Mouse (Mus musculus) natural killer cell, adult 2 months (primary cell): ENCODE measurements around the gene Amotl2.

Experiments
- DNase-seq, 2 experiments: peaks; one replicate each; pipeline ENCODE4 v3.0.0; 2022; ENCODE audit warnings: low spot score in 2 of 2

Amotl2 gene

DNA sequence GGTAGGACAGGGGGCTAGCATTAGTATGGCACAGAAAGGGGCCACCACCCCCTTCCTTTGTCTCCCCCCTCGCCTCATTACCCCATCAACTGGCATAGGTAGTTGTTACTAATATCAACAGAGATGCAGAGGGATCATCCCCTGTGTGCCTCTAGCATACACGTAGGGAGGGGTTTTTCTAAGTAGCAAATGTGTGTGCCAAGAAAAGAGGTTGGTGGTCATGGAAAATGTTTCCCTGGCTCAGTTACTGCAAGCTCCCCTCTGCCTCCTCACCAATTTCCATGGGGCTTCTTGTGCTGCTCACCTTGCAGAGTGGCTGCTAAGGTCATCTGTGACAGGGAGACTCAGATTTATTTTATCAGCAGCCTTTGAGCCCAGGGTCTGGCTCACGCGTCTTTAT lies 2.6 kb downstream of the Amotl2 start:
- no peak for DNase-seq

GRCm38 (mm10) chr9:102719936-102720566 lies 3.6 kb downstream of the Amotl2 start:
- DNase-seq = no peak

GRCm38 (mm10) chr9:102720567-102721167 lies 4.2 kb downstream of the Amotl2 start:
- no peak for DNase-seq

DNA sequence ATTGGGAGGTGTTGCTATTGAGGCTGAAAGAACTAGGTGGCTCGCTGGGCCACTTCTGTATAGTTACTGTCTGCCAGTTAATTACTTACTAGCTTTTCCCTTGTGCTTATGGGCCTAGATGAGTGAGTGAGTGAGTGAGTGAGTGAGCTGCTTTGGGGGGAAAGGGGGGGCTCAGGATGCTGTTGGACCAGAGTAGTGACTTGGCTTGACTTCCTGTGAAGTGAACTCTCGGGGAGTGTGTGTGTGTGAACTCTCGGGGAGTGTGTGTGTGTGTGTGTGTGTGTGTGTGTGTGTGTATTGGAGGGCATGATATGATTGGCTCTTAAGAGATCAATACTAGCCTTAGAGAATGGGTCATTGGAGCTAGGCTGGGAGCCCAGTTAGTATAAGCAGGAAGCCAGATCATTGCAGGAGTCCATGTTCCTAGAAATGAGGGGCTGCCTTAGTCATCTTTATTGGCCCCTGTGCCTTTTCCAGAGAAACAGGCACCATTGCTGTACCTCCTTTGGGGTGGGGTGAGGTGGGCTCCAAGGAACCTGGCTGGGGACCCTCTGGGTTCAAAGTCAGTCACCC lies 5.0 kb downstream of the Amotl2 start:
- no peak for DNase-seq

- DNase-seq = no peak
Observed at GRCm38 (mm10) chr9:102722071-102722561, 5.6 kb downstream of the Amotl2 start.

- no peak for DNase-seq
Observed at GRCm38 (mm10) chr9:102722750-102723149, 6.3 kb downstream of the Amotl2 start.

GRCm38 (mm10) chr9:102723241-102723709 lies 6.8 kb downstream of the Amotl2 start:
- no peak for DNase-seq

DNA sequence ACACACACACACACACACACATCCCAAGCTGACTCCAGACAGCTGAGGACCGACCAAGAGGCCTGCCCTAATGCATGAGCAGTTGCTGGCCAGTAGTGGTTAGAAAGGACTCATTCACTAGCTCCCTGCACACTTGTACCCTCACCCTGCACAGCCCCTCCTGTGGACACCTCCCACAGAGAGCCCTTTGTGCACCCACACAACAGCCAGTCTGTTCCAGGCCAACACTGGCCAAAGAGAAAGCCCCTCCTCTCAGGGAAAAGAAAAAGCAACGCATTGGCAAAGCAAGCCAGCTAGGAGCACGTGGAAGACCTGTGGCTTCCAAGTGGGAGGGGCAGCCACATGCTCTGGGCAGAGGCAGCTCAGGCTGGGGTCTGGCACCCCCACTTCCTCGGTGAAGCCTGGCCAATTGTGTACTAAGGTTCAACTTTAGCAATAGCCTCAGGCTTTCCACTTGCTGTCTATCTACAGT lies 7.6 kb downstream of the Amotl2 start:
- no peak for DNase-seq

- DNase-seq = no peak
Observed at GRCm38 (mm10) chr9:102724942-102725341, 8.5 kb downstream of the Amotl2 start.

DNA sequence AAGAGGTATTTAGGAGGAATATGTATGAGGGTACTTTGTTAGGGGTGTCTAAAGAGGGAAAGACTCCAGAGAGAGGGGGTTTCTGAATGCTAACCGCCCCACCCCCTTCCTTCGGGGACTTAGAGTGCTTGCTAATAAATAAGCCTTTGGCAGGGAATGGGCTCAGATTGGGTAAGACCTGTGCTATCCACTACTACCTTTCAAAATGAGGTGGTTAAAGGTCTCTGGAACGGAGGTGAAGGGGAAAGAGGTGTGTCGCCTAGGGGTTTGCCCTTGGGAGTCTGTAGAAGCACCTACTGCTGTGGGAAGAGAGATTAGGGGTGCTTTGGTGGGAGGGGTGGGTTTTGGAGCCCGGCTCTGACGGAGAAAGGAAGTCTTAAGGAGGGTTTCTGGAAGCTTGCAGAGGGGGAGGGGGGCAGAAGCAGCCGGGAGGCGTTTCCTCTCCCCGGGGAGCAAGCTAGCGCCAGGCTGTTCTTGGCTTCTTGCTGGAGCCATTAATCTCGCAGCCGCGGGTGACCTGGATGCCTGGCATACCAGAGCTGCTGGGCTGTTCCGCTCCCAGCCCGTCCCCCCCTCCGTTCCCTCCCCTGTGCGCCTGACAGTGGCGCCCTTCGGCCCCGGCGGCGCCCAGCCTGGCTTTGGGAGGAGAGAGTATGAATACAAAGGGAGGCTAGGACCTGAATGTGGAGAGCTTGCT lies 9.6 kb downstream of the Amotl2 start:
- no peak for DNase-seq

- no peak for DNase-seq
Observed at GRCm38 (mm10) chr9:102726811-102727210, 10.3 kb downstream of the Amotl2 start.

GRCm38 (mm10) chr9:102727662-102728468 lies 11.4 kb downstream of the Amotl2 start:
- DNase-seq = no peak

DNA sequence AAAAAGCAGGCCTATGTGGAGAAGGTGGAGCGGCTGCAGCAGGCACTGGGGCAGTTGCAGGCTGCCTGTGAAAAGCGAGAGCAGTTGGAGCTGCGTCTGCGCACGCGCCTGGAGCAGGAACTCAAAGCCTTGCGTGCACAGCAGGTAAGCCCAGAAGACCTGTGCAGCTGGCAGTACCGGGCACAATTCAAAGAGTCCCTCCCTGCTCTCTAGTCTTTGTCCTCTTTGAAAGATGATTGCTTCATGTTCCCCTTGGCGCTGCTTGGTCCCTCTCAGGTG lies 11.9 kb downstream of the Amotl2 start:
- DNase-seq = no peak

GRCm38 (mm10) chr9:102729093-102729845 lies 12.8 kb downstream of the Amotl2 start:
- no peak for DNase-seq

- no peak for DNase-seq
Observed at GRCm38 (mm10) chr9:102729876-102730413, 13.5 kb downstream of the Amotl2 start.

DNA sequence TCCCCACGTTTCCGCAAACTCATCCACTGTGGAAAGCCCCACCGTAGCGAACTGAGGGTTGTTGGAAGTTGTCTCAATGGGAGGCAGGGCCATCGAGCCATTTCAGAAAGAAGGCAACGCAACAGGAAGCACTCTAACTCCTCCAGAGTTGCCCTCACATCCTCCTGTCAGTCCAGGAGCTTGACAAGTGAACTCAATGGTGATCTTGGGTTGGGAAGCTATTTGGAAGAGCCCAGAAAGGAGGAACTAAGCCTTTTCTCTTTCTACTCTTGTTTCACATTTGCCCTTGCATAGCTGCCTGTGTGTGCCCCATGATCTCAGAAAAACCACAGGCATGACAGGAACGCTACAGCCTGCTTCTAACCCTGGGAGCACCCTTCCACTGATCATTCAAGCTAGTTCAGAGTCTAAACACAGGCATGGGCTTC lies 14.6 kb downstream of the Amotl2 start:
- DNase-seq = no peak

- no peak for DNase-seq
Observed at GRCm38 (mm10) chr9:102731574-102732175, 15.2 kb downstream of the Amotl2 start.

DNA sequence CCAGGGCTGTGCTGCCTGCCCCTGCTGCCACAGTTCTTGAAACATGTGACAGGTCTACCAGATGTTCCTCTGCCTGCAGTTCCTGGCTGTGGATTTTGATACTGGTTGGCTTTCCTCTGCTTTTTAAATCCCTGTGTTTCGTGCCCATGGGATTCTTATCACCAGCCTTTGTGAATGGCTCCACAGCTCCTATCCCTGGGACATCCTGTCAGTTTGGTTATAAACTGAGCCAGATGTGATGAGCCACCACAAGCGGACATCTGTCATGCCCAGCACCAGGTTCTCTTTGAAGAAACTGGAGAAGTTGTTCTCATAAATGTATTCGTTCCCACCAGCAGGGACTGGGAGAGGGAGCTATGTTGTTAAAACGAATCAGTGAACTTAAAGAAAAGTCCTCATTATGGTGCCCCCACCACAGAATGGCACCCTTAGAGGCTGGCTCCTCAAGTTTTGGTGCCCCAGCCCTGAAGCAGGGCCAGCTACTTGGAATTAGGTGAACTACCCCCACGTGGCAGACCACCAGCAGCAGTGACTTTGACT lies 15.9 kb downstream of the Amotl2 start:
- no peak for DNase-seq

DNA sequence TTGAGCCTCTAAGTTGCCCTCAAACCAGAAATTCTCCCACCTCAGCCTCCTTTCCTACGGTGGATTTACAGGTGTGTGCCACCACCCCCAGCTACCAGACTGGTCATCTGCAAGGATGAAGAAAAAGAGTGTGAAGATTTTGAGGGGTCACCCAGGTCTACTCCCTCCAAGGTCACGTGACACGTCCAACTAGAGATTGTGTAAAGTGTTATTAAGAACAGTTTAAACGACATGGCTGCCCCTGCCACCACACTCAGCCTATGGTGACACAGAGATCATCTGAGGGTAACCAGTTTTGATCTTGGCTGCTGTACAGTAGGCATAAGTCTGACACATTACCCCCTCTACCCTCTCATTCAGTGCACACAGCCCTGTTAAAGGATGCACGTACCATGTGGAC lies 17.0 kb downstream of the Amotl2 start:
- DNase-seq = no peak
